Mouse (Mus musculus) G1E-ER4 (cell line): ENCODE data around the gene Dnmt3c. TPM values are rescaled to one million over a fixed set of nuclear protein-coding genes. Genes with fewer than 3 reads are reported as not detected.

Source experiments
- GATA1 ChIP-seq: IDR thresholded peaks from one replicate; pipeline ENCODE4 v1.8.0; 2012; ENCODE audit warnings: low read length, inconsistent platforms
- polyA plus RNA-seq: library from polyadenylated mRNA; stranded (reverse); fragments of >175 nt; gene quantifications from 2 replicates; pipeline ENCODE4 v1.2.3, GENCODE M21; 2012

The Dnmt3c gene
- polyA plus RNA-seq, 1 experiment = 0.06 TPM

DNA sequence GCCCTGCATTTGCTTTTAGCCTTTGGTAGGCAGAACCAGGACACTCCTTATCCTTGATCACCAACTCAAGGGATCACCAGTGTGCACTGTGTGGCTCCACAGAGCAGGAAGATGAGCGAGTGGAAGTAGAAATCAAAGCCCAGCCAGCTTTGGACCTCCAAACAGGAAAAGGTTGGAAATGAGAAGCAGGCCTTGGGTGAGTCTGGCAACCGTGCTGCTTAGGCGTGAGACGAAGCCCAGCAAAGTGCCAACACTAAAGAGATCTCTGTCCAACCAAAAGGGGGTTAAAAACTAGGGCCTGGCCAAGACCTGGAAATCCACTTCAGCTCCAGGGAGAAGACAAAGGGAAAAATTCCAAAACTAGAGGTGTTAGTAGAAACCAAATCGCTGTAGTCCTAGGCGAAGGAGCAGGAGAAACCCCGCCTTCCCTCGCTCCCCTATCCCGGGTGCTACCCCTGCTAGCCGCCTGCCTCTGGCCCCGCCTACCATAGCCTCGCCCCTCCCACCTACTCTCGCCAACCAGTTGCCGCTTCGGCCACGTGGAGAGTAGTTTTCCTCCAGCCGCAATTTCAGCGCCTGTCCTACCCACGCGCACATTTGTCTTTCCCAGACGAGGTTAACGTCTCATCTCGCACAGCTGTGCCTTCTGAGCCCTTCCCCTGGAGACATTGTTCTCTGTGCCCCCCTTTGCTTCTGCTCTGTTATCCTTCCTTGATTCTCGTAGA lies 82.3 kb downstream of the Dnmt3c start:
- TF ChIP-seq GATA1 = no peak

Other genes with a start within 250 kb of the Dnmt3c start
- not detected in 2 replicates for gene 4930404H24Rik, start 203.9 kb upstream of the Dnmt3c start, polyA plus RNA-seq
- gene Nol4l, start 166.7 kb upstream of the Dnmt3c start, polyA plus RNA-seq = 14.2 and 15.6 TPM in 2 replicates
- 30.1 and 30.2 TPM in 2 replicates for gene Commd7, start 63.9 kb upstream of the Dnmt3c start, polyA plus RNA-seq
- 23.6 and 28.7 TPM in 2 replicates for gene Dnmt3b, start 47.2 kb upstream of the Dnmt3c start, polyA plus RNA-seq
- gene Mapre1, start 44.6 kb downstream of the Dnmt3c start, polyA plus RNA-seq = 2.6 and 4.4 TPM in 2 replicates
- 0.06 and 0.09 TPM in 2 replicates for gene Efcab8, start 83.3 kb downstream of the Dnmt3c start, polyA plus RNA-seq
- gene Sun5, start 174.4 kb downstream of the Dnmt3c start, polyA plus RNA-seq = not detected in 2 replicates
- not detected in 2 replicates for gene Bpifb2, start 178.4 kb downstream of the Dnmt3c start, polyA plus RNA-seq
- gene Bpifb6, start 203.7 kb downstream of the Dnmt3c start, polyA plus RNA-seq = not detected in 2 replicates
- gene Bpifb3, start 221.6 kb downstream of the Dnmt3c start, polyA plus RNA-seq = not detected in 2 replicates
- gene Bpifb4, start 241.6 kb downstream of the Dnmt3c start, polyA plus RNA-seq = not detected in 2 replicates